Mouse (Mus musculus) liver, postnatal 0 days (tissue): ENCODE measurements at regions not wholly inside any gene's neighbourhood (a gene's known extent, or its start where the extent isn't known, plus 50 kb on each side); places are given as distances from the start of the nearest gene placed in this dataset.

ENCODE experiments used
- CTCF ChIP-seq: sonication (generic); IDR thresholded peaks from 2 replicates; pipeline ENCODE4 v1.5.1; 2016; ENCODE audit warnings: antibody characterized with exemption, low read depth
- EP300 ChIP-seq: IDR thresholded peaks from 2 replicates; pipeline ENCODE4 v1.6.1; 2016; ENCODE audit warnings: antibody characterized with exemption, low read depth, mild to moderate bottlenecking

DNA sequence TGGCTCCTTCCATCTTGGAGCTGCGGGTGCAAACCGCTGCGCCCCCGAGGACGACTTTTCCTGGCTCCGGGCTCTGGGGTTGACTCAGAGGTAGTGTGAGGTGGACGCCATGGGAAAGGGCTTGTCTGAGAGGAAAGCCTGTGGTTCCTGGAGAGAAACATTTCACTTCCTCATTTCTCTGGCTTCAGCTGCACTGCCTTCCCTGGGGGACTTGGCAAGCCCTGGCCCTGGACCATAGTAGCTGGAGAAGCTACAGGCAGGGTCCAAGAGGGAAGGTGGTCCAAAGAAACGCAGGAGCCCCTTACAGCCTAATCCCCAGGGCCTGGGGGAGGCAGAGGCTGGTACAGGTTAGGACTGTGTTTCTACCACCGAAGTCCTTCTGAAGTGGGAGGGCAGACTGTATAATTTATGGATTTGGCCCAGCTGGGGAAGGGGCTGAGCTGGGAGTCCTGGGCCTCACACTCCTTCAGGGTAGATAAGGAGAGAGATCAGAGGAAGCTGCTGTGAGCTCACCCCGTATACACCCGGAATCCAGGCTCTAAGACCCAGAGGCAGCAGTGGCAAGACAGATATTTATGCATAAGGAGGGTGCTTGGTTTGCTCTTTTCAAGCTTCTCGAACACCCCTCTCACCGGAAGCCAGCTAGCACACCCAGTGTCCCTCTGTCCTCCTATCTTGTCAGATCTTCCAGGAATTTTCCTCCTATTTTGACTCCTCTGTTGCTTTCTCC lies 50.0 kb upstream of the Podxl start:
- TF ChIP-seq CTCF (no peak), EP300 (no peak)
